24 mouse cellular contexts compared by ENCODE assay signal in genomic region chr19:46489448-46489847, GRCm38 (mm10).
"Had no signal": no experiment of that assay in that cellular context is flagged by ENCODE, and none has a peak within 500 bp of the region (broad histone marks: within the 10 kb centered on the region; RNA-seq: fewer than 3 reads in every experiment).

No protein-coding gene starts in this region.

- H3K9ac ChIP-seq: kidney, embryonic 15.5 days; limb, embryonic 12.5 days; limb, embryonic 15.5 days; liver, embryonic 14.5 days; liver, postnatal 0 days; midbrain, embryonic 13.5 days; neural tube, embryonic 13.5 days; stomach, embryonic 15.5 days had no signal

- H3K9me3 ChIP-seq: kidney, embryonic 15.5 days; limb, embryonic 12.5 days; limb, embryonic 15.5 days; midbrain, embryonic 10.5 days; midbrain, embryonic 13.5 days; neural tube, embryonic 13.5 days; stomach, embryonic 15.5 days had no signal

- H3K27ac ChIP-seq: kidney, embryonic 15.5 days; left cerebral cortex, adult 2 months; limb, embryonic 12.5 days; limb, embryonic 15.5 days; liver, embryonic 14.5 days; midbrain, embryonic 10.5 days; midbrain, embryonic 13.5 days; neural tube, embryonic 13.5 days; stomach, embryonic 15.5 days had no signal

- H3K4me3 ChIP-seq: kidney, embryonic 15.5 days; left cerebral cortex, adult 2 months; limb, embryonic 12.5 days; limb, embryonic 15.5 days; megakaryocyte, embryonic 14.5 days; midbrain, embryonic 10.5 days; midbrain, embryonic 13.5 days; myocyte; neural tube, embryonic 13.5 days; stomach, embryonic 15.5 days had no signal

- H3K4me2 ChIP-seq: kidney, embryonic 15.5 days; limb, embryonic 12.5 days; limb, embryonic 15.5 days; liver, embryonic 11.5 days; midbrain, embryonic 13.5 days; neural tube, embryonic 13.5 days; stomach, embryonic 15.5 days had no signal

- H3K27me3 ChIP-seq: kidney, embryonic 15.5 days; limb, embryonic 12.5 days; limb, embryonic 15.5 days; megakaryocyte, embryonic 14.5 days; midbrain, embryonic 13.5 days; neural tube, embryonic 13.5 days; stomach, embryonic 15.5 days had no signal

- ATAC-seq: liver, postnatal 0 days; midbrain, embryonic 13.5 days; midbrain, embryonic 16.5 days had no signal

- DNase-seq: kidney, adult 11 months; kidney, adult 8-10 months; kidney, postnatal 10 days; kidney, postnatal 36 days; layer of hippocampus, postnatal 36 days; liver, postnatal 0 days; lung, postnatal 14 days; retina, postnatal 1 day; right cerebral cortex, postnatal 25 days; spleen, adult 18-20 months; thymus, postnatal 25 days had no signal
